Mouse (Mus musculus) ZHBTc4 (cell line): Measurements from ENCODE around the gene Ube4b.
"Not testable (repeated sequence)": the region's sequence is repeated elsewhere in the genome, so short reads cannot be mapped to it uniquely, and the experiment has no call there.

Source experiments
- DNase-seq: peaks from one replicate; pipeline ENCODE4 v3.0.0-alpha.2; 2011; ENCODE audit warnings: low read depth, low spot score

Ube4b gene

DNA sequence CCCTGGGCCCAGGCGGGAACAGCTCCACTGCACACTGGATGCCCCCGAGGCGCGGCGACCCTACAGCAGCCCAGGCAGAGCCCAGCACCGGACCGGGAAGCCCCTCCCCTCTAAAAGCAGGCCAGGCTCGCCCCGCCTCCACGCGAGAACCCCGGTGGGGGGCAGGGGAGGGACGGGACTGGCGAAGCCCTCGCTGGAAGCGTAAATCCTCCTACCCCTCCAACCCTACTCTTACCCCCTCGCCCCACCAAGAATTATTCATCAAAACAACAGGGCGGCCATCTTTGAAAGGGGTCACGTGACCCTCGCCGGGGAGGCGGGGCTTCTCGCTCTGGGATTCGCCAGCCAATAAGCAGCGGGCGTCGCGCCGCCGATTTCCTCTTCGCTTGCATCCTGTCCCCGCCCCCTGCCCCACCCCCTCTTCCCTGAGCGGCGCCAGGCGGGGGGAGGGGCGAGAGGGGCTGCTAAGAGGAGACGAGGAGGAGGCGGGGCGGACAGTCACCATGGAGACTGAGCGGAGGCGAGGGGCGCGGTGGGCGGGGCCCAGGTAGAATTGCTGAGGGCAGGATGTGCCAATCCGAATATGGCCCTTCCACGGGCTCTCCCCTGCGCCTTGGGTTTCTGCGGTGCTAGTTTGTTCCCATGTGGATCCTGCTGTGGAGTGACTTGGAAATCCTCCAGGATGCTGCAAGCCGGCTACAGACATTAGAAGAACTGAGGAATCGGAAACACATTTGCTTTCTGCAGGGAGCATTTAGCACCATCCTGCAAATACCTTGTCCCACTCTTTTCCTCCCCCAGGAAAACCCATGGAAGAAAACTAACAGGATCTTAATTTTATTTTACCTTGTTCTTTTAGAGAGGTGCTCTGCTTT is at the start of gene Ube4b:
TSS of gene Ube4b (minus strand) at position 425 of the 875 bp plus-strand sequence.
- peak; percentile 100 for DNase-seq

DNA sequence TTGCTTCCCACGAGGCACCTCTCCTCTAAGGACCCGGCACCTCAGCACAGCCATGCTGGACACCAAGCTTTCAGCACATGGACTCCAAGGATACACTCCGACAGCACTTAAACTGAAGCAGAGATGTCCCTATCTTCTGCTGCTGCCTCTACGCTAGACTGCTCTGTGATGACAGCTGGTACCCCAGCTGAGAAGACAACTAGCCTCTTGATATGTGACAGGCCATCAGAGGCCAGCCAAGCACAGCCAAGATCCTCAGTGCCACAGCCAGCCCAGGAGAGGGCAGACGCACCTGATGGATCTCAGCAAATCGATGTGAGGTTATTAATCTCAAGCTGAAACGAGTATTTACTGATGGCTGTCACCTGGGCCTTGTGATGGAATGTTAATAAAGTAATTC is 48.5 kb upstream of the Ube4b start:
- DNase-seq, result no peak

DNA sequence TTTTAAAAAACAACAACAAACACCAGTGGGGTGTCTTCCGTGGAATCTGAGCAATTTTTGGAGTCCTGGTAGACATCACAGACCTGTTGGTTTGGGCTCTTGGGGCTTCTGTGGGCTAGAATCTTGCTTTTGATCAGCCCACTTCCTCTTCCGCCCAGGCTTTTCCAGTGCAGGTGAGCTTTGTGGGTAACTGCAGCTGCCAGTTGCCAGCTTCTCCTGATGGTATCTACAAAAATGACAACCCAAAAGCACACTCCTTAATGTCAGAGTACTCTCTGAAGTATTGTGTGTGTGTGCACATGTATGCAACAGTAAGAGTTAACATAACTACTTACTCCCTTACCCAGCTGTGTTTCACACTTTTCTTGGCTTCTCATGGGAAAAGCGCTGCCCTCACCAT is 43.0 kb upstream of the Ube4b start:
- no peak for DNase-seq

DNA sequence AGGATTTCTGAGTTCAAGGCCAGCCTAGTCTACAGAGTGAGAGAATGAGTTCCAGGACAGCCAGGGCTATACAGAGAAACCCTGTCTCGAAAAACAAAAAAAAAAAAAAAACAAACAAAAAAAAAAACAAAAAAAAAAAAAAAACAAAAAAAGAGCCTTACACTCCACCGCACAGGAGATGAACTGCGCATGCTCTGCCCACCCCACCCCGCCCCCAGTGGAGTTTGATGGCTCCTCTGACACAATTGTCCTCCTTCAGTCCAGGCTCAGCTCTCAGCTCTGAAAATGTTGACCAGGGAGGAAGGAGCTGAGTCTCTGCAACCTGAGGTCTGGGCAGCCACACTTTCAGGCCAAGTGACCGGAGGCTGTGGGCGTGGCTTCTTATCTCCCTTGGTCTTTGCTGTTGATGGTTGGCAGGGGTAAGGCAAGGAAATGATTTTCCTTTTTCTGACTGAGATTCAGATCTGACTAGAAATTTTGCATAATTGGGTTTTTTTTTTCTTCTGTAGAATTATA is 36.9 kb upstream of the Ube4b start:
- DNase-seq, result peak; percentile 79

DNA sequence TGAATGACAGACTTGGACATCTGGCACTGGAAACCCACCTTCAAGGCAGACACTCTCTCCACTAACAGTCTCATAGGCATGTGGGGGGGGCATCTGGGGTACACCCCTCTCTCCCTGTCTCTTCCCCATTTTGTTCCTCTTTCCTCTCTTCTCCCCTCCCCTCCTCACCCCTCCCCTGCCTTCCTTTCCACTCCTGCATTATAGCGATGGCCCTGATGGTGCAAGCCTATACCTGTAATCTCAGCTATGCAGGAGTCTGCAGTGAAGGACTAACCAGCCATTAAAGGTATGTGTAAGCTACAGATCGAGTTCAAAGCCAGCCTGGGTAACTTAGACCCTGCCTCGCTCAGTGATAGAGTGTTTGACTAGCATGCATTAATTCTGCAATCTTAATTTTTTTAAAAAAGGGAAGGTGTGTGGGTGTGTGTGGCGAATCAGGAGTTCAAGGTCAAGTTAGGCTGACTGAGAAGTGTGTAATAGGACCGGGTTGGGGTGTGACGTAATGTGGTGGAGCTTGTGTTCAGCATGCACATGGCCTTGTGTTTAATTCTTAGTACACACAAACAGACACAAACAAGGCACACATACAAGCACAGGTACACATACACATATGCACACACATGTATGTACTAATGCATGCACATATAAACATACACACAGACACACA is 35.9 kb upstream of the Ube4b start:
- no peak for DNase-seq

DNA sequence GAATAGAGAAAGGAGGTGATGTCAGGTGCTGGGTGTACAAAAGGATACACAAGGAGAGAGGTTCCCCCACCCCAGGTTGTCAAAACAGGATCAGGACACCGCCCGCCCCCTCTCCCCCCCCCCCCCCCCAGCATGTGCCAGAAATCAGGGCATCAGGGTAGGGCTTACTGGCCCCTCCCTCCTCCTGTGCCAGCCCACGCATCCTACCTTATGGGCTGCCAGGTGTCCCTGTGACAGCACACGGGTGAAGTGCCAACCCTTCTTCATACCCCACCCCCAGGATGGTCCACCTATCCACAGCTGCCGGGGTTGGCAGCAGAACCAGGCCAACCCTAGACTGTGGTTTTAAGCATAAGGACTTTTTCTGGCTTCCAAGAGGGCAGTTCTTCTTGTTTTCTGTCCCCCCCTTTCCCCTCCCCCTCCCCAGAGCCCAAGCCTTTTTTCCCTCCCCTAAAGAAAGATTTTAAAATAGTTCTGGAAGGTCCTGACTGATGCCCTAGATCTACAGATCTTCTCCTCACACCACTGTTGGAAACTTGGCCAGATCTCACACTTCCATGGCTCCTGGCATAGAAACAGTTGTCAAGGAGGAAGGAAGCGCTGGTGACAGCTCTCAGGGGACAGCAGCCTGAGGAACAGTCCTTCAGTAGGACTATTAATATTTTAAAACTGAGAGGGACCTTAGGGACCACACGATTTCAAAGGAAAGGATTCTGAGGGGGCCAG is 35.2 kb upstream of the Ube4b start:
- DNase-seq, result no peak

DNA sequence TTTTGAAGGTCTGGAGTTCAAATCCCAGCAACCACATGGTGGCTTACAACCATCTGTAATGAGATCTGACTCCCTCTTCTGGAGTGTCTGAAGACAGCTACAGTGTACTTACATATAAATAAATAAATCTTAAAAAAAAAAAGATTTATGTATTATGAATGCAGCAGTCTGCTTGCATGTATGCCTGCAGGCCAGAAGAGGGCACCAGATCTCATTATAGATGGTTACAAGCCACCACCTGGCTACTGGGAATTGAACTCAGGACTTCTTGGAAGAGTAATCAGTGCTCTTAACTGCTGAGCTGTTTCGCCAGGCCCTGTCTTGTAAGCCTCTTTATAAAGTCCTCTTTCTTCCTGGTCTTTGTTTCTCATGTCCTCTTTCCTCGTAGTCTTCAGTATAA is 33.9 kb upstream of the Ube4b start:
- peak; percentile 26 for DNase-seq

DNA sequence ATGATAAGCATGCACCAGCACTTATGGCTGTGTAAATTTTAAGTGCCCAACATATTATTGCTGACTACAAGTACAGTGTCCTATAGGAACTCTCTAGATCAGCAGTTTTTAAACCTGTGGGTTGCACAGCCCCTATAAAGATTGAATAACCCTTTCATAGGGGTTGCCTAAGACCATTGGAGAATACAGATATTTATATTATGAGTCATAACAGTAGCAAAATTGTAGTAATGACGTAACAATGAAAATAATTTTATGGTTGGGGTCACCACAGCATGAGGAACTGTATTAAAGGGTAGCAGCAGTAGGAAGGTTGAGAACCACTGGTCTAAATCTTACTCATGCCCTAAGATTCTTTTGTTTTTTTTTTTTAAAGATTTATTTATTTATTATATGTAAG is 32.9 kb upstream of the Ube4b start:
- no peak for DNase-seq

DNA sequence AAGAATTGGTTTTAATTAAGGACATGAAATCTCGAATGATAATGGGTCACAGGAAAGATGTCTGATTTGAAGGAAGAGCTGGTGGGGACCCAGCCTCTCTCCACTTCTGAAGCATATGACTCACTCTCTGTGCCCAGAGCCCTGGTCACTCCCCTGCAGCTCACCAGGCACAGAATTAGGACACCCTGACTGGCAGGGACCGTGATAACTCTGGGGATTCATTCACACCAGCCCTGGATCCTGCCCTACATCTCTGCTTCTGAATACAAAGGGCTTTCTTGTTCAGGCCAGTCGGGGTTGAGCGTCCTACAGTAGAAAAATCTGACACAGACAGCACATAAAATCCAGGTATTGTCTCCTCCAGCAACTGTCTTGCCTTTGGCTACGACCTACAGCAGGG is 32.0 kb upstream of the Ube4b start:
- DNase-seq, result no peak

DNA sequence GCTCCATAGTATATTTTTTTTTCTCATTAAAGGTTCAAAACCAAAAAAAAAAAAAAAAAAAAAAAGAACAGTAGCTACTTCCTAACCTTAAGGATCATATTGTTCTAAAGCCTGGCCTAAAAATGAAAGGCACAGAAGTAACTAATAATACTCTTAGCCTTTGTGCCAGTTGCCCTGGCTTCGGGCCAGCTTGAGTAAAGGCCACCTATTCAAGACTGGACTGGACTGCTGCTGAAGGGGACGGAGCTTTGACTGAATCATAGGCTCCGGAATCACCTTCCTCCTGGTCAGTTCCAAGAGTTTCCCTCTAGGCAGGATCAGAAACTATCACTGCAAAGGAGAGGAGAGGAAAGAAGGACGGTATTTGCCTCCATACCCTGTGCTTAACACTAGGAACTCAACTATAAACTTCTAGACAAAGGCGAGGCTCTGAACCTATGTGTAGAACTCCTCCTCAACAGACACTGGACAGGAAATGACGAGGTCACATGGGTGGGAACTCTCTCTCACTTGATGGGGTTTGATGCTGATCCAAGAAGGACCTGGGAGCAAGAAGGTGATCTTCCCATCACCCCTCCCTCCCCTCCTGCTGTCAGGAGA is 31.4 kb upstream of the Ube4b start:
- no peak for DNase-seq

DNA sequence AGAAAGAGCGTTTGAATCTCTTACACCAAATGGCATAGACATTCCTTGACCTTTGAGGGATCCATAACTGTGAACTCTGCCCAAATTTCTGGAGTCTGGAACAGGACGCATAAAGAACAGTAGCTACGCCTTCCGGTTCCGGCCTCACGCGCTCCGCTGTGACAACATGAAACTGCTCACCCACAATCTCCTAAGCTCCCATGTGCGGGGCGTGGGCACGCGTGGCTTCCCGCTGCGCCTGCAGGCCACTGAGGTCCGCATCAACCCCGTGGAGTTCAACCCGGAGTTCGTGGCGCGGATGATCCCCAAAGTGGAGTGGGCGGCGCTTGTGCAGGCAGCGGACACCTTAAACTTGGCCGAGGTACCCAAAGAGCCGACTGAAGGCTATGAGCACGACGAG is 30.6 kb upstream of the Ube4b start:
- not testable (repeated sequence) for DNase-seq

DNA sequence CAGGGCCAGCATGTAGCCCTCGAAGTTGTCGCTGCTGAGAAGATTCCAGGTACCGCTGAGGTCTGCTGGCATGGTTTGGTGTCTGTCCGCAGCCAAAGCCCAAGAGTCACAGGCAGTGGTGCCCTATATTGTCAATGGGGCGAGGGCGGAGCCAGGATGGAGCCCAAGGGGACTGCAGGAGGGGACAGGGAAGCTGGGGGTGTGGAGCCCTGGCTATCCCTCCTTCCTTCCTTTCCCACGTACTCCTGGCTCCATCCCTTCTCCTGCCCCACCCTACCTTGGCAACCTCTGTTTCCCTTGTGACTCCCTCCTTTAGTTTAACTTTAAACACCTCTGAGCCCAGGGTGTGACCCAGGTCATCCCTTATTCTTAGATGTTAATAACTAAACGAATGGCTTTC is 28.3 kb upstream of the Ube4b start, which contains the start of gene Rbp7:
TSS of gene Rbp7 (minus strand) at position 100 of the 400 bp plus-strand sequence.
- peak; percentile 10 for DNase-seq

DNA sequence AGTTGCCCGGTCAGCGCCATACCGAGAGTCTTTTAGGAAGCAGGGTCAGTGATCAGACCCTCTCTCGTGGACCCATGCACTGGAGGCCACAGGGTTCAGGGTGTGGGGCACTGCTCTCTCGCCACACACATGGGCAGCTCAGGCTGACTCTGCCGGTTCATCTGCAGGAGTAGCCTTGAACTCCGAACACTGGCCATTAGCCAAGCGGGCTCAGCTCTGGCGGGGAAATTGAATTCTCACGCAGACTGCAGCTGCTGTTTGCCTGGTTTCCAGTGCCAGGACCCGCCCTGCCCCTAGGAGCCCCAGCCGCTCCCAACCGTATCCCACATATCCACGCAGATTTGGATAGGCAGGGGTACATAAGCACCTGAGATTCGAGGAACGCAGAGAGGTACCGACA is 27.7 kb upstream of the Ube4b start:
- no peak for DNase-seq

DNA sequence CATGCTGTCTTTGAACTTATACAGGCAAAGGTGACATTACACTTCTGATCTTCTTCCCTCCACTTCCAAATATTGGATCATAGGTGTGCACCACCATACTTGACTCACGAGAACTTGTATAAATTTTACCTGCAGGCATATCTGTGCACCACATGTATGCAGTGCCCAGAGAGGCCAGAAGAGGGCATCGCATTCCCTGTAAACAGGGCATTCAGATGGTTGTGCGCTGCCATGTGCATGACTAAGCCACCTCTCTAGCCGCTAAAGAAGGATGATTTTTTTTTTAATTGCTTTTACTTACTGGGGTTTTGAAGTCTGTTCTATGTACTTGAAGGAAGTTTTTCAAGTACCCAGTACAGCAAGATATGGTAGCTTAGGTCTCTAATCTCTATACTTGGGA is 27.1 kb upstream of the Ube4b start:
- peak; percentile 85 for DNase-seq

DNA sequence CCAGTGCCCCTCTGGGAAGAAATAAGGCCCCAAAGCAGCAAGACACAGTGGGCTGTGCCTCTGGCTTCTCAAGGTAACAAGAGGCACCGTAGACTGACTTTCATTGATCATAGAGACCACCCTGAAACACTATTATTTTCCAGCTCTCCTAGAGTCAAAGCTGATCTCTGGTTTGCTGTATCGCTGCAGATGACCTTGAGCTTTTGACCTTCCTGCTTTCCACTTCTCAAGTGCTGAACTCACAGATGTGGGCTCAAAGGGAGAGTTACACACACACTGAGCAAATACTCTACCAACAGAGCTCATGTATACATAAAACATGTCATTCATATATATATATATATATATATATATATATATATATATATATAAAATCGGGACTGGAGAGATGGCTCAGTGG is 24.1 kb upstream of the Ube4b start:
- DNase-seq, result peak; percentile 62

DNA sequence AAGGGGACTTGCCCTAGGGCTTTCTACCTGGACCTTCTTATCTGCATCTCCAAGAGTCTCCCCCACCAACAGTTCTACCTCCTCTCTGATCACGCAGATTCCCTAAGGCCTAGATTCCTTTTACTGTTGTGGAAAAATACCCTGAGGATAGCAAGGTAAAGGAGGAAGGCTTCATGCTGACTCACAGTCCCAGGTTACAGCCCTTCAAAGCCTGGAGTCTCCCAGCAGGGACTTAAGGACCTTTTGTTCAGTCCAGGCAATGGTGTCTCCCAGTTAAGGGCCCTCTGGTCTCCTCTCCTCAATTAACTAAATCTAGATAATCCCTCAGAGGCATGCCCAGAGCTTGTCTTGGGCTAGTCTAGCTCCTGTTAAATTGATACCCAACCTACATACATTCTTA is 19.8 kb upstream of the Ube4b start:
- peak; percentile 72 for DNase-seq

DNA sequence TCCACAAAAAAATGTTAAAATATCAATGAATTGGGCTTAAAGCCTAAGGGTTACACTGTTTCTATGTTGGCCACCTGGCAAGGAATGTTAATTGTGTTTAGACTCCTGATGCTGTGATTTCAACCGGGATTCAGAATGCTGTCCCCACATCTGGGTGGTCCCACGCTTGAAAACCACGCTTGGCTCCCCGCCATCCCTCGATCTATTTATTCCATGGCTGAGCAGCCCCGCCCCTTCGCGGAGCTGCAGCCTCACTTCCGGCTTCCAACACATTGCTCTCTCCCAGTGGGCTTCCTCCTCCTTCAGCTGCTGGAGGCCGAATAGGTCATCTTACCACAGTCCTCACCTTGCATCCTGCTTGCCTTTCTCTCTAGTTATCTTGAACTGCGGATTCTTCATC is 19.3 kb upstream of the Ube4b start:
- peak; percentile 87 for DNase-seq

DNA sequence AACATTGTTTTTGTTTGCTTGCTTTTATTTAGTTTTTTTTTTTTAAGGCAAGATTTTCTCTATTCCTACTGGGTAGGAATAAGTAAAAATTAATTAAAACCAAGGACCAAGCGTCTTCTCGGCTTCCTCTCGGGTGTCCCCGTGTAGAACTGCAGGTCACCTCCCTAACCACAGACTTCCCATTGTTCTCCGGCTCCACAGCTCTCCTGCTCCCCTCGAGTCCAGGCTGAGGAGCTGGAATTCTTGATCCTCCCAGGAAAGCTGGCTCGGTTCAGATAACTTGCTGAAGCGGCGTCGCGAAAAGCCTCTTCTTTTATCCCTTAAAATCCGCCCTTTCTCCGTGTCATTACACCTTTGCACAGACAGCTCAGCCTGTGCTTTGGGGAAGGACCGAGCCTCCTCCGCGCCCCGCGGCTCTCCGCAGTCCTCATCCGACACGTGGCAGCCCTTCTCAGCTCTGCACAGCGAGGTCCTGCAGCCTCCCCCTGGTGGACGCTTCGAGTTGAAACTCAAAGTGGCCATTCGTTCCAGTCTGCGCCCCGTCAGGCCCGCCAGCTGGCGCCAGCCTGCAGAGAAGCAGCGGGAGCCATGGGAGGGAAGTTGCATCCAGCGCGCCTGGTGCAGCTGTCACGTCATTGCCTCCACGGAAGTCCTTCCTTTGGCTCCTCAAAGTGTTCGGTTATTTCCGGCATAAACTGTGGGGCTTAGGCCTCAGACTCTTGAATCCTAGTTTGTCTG is 18.6 kb upstream of the Ube4b start:
- peak; percentile 93 for DNase-seq

DNA sequence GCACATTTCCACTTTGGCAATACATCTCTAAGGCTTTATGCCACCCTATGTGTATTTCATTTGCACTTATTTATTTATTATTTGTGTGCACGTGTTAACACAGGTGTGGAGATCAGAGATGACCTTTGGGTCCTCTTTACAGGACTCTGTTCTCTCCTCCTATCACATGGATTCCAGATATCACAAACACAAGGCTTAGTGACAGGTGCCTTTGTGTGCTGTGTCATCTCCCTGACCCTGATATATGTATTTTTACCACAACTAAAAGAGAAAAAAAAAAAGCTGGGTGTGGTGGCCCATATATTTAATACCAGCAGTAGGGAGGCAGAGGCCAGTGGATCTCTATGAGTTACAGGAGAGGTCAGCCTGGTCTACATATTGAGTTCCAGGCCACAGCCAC is 17.9 kb upstream of the Ube4b start:
- no peak for DNase-seq

DNA sequence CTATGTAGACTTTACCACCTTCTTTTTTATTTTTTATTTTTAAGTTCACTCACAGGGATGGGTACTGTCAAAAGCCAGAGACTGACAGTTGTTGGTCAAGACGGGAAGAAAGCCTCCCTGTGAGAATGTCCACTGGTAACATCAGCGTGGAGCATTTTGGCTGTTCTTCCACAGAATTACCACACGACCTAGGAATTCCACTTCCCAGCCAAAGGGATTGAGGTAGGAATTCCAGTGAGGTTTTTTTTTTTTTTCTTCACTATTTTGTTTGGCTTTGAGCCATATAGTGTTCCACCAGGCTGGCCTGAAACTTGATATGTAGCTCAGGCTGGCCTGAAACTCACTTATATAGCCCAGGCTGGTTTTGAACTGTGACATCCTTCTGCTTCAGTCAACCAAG is 15.9 kb upstream of the Ube4b start:
- DNase-seq, result no peak

DNA sequence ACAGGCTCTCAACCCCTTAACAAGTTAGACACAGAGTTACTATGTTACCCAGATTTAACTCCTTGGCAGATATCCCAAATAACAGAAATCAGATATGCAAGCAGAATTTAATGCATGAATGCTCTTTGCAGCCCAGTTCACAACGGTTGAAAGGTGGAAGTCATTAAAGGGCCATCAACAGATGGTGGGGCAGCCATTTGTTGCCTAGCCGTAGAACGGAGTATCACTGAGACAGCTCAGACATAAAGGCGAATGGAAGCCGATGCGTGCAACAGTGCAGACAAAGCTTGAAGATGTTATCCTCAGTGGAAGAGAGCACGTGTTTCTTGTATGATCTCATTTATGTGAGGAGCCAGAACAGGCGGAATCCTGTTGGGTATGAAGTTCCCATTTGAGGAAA is 14.0 kb upstream of the Ube4b start:
- DNase-seq, result no peak
